Mouse (Mus musculus): ENCODE measurements around the gene Acss3. TPM values are rescaled to one million over a fixed set of nuclear protein-coding genes. Genes with fewer than 3 reads are reported as not detected.

Gene Acss3
- polyA plus RNA-seq (2017; shearing (Covaris generic)) = not detected

GRCm38 (mm10) chr10:107123529-107124335, at the start of gene Acss3:
Gene Acss3, minus strand, starts transcription at chr10:107123668.

Other genes starting within 250 kb of the Acss3 start
- 0.22 TPM for gene Lin7a, start 148.0 kb upstream of the Acss3 start, polyA plus RNA-seq (2017; shearing (Covaris generic))

Measured in CD4-positive, CD25-positive, alpha-beta regulatory T cell (primary cell).